Mouse (Mus musculus) R1 (cell line): ENCODE measurements at regions not wholly inside any gene's neighbourhood (a gene's known extent, or its start where the extent isn't known, plus 50 kb on each side); places are given as distances from the start of the nearest gene placed in this dataset.

Experiments used
- DNase-seq: peaks from one replicate; pipeline ENCODE4 v3.0.0-alpha.2; 2018; ENCODE audit warnings: low read depth, low spot score

DNA sequence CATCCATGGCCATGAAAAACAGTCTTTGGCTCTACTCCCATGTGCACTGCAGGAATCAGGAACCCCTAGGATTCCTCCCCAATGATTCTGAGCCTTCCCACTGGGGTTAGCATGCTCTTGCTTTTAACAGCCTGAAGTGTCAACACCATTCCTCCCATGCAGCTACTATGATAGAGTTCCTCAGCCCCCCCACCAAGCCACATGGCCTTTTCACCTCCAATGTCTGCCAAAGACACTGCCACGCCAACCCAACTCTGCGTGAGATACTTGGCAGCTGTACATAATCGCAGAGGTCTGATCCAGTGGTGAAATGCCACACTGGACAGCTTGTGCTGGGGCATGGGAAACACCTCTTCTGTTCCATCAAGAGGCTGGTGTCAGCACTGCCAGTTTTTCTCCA lies 128.6 kb upstream of the H2al1a start:
- no peak for DNase-seq

DNA sequence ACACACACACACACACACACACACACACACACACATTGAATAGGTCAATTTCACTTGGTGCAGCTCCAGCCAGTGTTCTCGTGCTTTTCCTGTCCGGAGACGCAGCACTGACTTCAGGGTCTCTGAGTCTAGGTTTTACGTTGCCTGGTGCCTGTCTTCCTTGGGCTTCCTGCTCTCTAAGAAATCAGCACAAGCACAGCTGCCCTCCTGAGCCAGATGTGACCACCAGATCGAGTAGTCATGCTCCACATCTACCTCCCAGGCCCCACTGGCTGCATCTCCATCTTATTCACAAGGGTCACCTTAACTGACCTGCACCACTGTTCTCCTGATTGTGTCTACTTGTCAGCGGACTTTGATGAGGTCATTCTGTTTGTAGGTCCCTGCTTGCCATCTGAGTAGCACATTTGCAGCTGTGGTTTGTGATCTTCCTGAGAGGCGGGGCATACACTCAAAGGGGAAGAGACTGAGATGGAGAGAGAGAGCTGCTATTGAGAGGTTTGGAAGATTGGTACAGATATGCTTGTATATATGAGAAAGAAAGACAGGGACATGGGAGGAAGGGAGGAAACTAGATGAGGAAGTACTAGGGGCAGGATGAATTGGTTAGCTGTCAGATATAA lies 118.8 kb upstream of the H2al1a start:
- DNase-seq, result no peak

DNA sequence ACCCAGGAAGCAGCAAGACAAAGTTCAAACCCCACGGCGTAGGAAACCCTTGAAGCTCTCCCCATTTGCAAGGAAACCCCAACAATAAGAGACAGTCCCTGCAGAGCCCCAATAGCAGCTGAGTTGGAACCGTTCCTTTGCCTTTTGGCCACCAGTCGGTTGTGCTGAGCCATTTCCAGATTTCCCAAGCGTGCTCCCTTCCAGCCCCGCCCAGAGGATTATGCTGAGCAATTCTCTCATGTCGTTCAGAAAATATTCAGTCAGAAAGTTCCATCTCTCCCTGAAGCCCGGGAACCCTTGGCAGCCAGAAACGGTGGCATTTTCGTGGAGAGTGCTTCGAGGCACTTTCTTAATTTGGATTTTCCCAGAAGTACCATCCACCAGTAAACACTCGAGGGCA lies 117.2 kb upstream of the H2al1a start:
- no peak for DNase-seq

DNA sequence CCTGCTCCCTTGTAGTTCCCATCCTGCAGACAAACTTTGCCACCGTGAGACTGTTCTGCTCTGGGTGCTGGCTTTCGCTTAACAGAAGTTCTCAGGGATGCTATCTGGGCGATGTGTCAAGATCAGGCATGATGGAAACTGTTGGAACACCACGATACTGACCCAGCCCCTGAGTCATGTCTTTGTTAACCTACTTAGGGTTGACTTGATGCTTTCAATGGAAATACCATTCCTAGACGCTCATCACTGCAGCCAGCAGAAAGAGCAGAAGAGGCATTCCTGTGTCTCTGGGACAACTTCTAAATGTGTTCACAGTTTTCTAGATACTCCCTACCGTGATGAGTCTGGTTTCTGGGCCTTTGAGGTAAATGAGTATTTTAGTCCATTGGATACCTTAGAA lies 108.2 kb upstream of the H2al1a start:
- DNase-seq, result no peak

DNA sequence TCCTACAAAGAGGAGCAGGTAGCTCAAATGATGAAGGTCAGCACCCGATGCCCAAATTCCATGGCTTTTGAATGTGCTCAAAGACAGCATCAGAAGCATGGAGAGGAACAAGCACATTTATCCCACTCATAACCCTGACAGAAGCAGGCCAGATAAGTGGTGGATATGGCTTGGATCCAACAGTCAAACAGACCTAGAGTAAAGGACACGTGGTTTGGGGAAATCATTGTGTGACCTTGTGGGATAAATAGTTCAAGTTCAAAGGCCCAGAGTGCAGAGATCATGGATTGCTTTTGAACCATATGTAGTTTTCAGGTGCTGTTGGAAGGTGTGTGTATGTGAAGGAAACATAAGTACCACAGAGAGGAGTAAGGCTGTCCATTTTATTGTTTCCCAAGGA lies 94.9 kb upstream of the H2al1a start:
- DNase-seq, result no peak

DNA sequence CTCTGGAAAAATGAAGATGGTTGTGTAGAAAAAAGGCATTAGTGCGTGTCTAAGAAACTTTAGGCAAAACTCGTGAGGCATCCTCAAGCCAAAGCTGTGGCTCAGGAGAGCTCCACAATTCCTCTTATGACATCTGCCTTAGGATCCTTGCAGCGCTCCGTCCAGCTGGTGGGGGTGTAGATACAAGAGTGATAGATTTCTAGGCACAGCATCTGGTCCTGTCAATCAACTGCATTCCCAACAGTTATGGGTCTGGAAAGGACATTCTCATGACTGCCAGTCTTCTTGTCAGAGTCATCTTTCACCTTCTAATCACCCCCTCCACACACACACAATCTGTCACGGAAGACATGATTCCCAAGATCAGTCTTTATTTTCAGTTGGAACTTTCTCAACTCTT lies 89.2 kb upstream of the H2al1a start:
- no peak for DNase-seq

DNA sequence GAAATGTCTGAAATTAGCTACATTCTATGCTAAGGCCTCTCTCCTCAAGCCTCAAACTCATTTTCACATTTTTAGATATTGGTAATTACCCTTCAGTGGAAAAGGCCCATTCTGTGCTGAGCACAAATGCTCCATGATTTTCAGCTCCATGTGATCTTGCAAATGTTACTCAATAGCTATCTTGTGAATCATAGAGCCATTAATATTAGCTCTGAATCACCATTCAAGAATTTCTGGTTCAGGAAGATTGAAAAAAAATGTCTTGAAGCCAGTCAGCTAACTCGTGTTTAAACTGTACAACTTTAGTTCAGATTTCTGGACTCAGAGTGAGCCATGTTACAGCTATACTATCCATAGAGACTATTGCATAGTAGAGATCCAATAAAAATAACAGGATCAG lies 86.2 kb upstream of the H2al1a start:
- DNase-seq, result no peak

DNA sequence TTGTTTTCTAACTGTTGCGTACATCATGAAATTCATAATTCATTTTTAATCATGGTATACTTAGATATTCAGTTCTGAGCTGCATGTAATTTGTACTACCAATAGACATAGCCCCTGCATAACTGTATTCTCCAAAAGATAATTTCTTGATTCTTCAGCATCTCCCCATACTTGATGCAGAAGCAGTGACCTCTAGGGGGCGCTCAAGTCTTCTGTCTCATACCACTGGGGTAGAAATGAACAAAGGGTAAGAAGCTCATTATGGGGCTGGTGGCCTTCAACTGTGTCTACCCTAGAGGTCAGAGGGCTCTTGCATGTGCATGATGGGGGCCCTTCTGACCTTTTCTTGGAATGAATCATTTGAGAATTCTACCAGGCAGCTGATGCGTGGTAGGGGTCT lies 85.6 kb upstream of the H2al1a start:
- peak; percentile 25 for DNase-seq

DNA sequence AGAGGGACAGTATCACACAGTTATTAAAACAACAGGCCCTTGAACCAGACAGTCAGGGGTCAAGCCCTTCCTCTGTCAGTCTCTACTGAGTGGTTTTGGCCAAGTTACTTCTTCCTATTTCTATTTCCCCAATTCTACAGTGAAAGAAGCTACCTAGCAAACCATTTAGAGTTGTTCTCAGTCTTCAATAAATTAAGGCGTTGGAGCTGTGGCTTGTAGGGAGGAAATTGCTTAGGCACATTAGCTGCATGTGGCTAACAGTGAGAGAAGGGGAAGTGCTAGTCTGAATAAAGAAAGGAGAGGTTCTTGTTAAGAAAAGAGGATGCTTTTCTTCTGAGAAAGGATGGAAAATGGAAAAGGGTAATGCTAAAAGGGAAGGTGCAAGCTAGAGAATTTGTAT lies 60.0 kb upstream of the H2al1a start:
- no peak for DNase-seq

DNA sequence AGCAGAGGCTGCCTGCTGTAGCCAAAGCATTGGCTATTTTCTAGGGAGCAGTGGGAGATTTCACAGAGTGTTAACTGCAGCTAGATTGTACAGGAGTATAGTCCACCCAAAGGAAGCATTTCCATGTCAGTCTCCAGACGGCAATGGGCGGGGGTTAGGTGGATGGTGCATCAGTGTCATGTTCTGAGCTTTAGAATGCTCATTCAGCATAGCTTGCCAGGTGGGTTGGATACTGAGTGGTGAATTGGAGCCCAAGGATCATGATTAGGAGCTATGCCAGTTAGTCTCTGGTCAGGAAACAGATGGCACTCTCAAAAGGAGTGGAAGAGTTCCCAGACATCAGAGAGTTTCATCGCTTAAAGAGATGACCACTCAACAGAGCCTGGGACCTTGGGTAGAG lies 53.5 kb upstream of the H2al1a start:
- DNase-seq, result no peak
